Mouse (Mus musculus) NIH3T3 (cell line): Measurements from ENCODE around the gene Nox1.
A peak's percentile ranks its signal among the peaks of the same experiment; 100 is the strongest.

Experiments used
- DNase-seq: peaks from one replicate; pipeline ENCODE4 v3.0.0-alpha.2; 2012; ENCODE audit warnings: low read depth

Gene Nox1

GRCm38 (mm10) chrX:134128549-134128948, 93.2 kb downstream of the Nox1 start:
- DNase-seq: no peak

- DNase-seq: no peak
These were observed 105.3 kb downstream of the Nox1 start for GRCm38 (mm10) chrX:134116417-134116816.

GRCm38 (mm10) chrX:134111767-134112166, 110.0 kb downstream of the Nox1 start:
- DNase-seq: no peak

- DNase-seq: no peak
These were observed 119.1 kb downstream of the Nox1 start for GRCm38 (mm10) chrX:134102641-134103040.

- DNase-seq: no peak
These were observed 136.3 kb downstream of the Nox1 start for GRCm38 (mm10) chrX:134085453-134085852.

- peak; percentile 56 for DNase-seq
These were observed 162.0 kb downstream of the Nox1 start for GRCm38 (mm10) chrX:134059764-134060163.

- DNase-seq: peak; percentile 93
These were observed 162.6 kb downstream of the Nox1 start, which contains the start of gene Cstf2 for GRCm38 (mm10) chrX:134058987-134059712. Gene Cstf2, plus strand, starts transcription at chrX:134059187.

- peak; percentile 1 for DNase-seq
These were observed 163.5 kb downstream of the Nox1 start for GRCm38 (mm10) chrX:134058040-134058875.

- DNase-seq: peak; percentile 70
These were observed 164.9 kb downstream of the Nox1 start for GRCm38 (mm10) chrX:134056897-134057296.

GRCm38 (mm10) chrX:134048994-134049393, 172.8 kb downstream of the Nox1 start:
- no peak for DNase-seq
